Mouse (Mus musculus) heart, adult 18-20 months (tissue): ENCODE results near the gene Vmn2r61. TPM values are rescaled to one million over a fixed set of nuclear protein-coding genes. Genes with fewer than 3 reads are reported as not detected.

ENCODE experiments used
- DNase-seq, 2 experiments: peaks; one replicate each; pipeline ENCODE4 v3.0.0; 2021 to 2022; ENCODE audit warnings: mixed read lengths in 1 of 2
- long read RNA-seq, 2 experiments: library from polyadenylated mRNA; stranded (forward); transcript quantifications; one replicate each; pipeline ENCODE4 v2.0.0; 2021
- total RNA-seq, 2 experiments: library from RNA; stranded (reverse); gene quantifications; 2 replicates each; pipeline ENCODE4 v1.2.3; 2021

The Vmn2r61 gene
- total RNA-seq = not detected
- long read RNA-seq, experiment 1 = 0 reads
- long read RNA-seq, experiment 2 = 0 reads

GRCm38 (mm10) chr7:42259753-42260152 lies at the start of gene Vmn2r61:
Gene Vmn2r61, plus strand, starts transcription at chr7:42260053.
- no peak for DNase-seq

Other genes starting within 250 kb of the Vmn2r61 start
- not detected for gene Vmn2r59, start 201.0 kb upstream of the Vmn2r61 start, total RNA-seq
- gene Vmn2r60, start 152.3 kb upstream of the Vmn2r61 start, total RNA-seq = not detected
- not detected for gene 4933421I07Rik, start 188.1 kb downstream of the Vmn2r61 start, total RNA-seq
- 1 to 10 TPM; 3.7 TPM for gene Zfp141, start 245.7 kb downstream of the Vmn2r61 start, total RNA-seq